Mouse (Mus musculus) heart, embryonic 12.5 days (tissue): ENCODE data around the gene Nmnat2. TPM values are rescaled to one million over a fixed set of nuclear protein-coding genes. Genes with fewer than 3 reads are reported as not detected.

Source experiments
- ATAC-seq: fragments of 200-750 bp; cut with Nextera tagmentation; 2 replicates; pipeline ENCODE4 v1.8.0; 2017; ENCODE audit warnings: moderate TSS enrichment, moderate library complexity; ENCODE audit not compliant: insufficient number of reproducible peaks, low FRiP score
- H3K27ac ChIP-seq: fragments of 300-500 bp; sonication (generic); 2 replicates; pipeline ENCODE4 v1.5.1; 2016; ENCODE audit warnings: mild to moderate bottlenecking, moderate library complexity; ENCODE audit not compliant: poor library complexity, severe bottlenecking
- H3K27me3 ChIP-seq: fragments of 300-500 bp; sonication (generic); replicated peaks from 2 replicates; pipeline ENCODE4 v1.6.1; 2016; ENCODE audit warnings: mild to moderate bottlenecking, moderate library complexity
- H3K36me3 ChIP-seq: fragments of 300-500 bp; sonication (generic); 2 replicates; pipeline ENCODE4 v1.6.1; 2016; ENCODE audit warnings: mild to moderate bottlenecking, moderate library complexity
- H3K4me1 ChIP-seq: fragments of 300-500 bp; sonication (generic); replicated peaks from 2 replicates; pipeline ENCODE4 v1.6.1; 2016; ENCODE audit warnings: mild to moderate bottlenecking
- H3K4me2 ChIP-seq: fragments of 300-500 bp; sonication (generic); 2 replicates; pipeline ENCODE4 v1.6.1; 2016; ENCODE audit warnings: mild to moderate bottlenecking, moderate library complexity
- H3K4me3 ChIP-seq: fragments of 300-500 bp; sonication (generic); 2 replicates; pipeline ENCODE4 v1.5.1; 2016; ENCODE audit warnings: mild to moderate bottlenecking
- H3K9ac ChIP-seq: fragments of 300-500 bp; sonication (generic); 2 replicates; pipeline ENCODE4 v1.6.1; 2016; ENCODE audit warnings: mild to moderate bottlenecking, moderate library complexity
- H3K9me3 ChIP-seq: fragments of 300-500 bp; sonication (generic); replicated peaks from 2 replicates; pipeline ENCODE4 v1.6.1; 2016; ENCODE audit warnings: mild to moderate bottlenecking, moderate library complexity
- WGBS: fragments of 180-500 bp; shearing (Covaris S2); methylation state at CpG from one replicate; pipeline ENCODE4 v1.1.7; 2016; 5-methylcytosine and 5-hydroxymethylcytosine counted together
- polyA plus RNA-seq: library from polyadenylated mRNA; unstranded; fragments of >200 nt; fragmentation: Nextera tagmentation; extraction: Ambion mirVana; gene quantifications from 2 replicates; pipeline ENCODE4 v1.2.1, GENCODE M21; 2016

The Nmnat2 gene
- polyA plus RNA-seq, 1 experiment from 2014 or later: 1.2 TPM

DNA sequence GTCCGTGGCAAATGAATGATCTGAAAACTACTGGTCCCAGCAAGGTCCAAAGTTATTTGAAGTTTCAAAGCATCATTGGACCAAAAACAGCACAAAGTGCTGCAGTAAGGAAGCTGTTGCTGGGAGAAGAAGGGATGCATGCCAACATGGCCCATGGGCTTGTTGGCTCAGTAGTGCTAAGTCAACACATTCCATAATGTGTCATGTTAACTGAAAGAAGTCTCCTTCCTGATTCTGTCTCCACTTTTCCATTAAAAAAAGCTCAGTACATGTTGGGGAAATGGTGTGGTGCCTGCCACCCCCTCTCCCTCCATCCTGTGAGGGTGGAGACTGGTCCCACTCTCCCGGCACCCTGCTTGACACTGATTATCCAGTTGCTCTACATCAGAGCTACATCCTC is 86.3 kb downstream of the Nmnat2 start:
- 70% methylated on average over 2 of the region's 2 CpGs for WGBS
- H3K27ac ChIP-seq: no peak overlapping the region

GRCm38 (mm10) chr1:153042318-153042717 is 87.5 kb downstream of the Nmnat2 start:
- Histone ChIP-seq H3K9ac (no peak overlapping the region), H3K36me3 (no peaks in the 10 kb centered on the region), H3K27me3 (peaks cover 12% of the 10 kb centered on the region), H3K9me3 (0 out of 2 replicates have a peak, but pooled peaks cover 6% of the 10 kb centered on the region), H3K4me2 (no peak overlapping the region), H3K4me3 (no peak overlapping the region), H3K4me1 (peaks cover 12% of the 10 kb centered on the region), H3K27ac (no peak overlapping the region)
- WGBS: 68% methylated on average over 2 of the region's 2 CpGs
- no peak for ATAC-seq

More for the DNA sequence above, 86.3 kb downstream of the Nmnat2 start:
- Histone ChIP-seq H3K4me3 (no peak overlapping the region), H3K9ac (no peak overlapping the region), H3K36me3 (no peaks in the 10 kb centered on the region), H3K9me3 (peaks cover 11% of the 10 kb centered on the region; the same call in 1 of the 2 replicates), H3K27me3 (peaks cover 12% of the 10 kb centered on the region), H3K4me2 (no peak overlapping the region), H3K4me1 (peaks cover 12% of the 10 kb centered on the region)
- no peak for ATAC-seq

DNA sequence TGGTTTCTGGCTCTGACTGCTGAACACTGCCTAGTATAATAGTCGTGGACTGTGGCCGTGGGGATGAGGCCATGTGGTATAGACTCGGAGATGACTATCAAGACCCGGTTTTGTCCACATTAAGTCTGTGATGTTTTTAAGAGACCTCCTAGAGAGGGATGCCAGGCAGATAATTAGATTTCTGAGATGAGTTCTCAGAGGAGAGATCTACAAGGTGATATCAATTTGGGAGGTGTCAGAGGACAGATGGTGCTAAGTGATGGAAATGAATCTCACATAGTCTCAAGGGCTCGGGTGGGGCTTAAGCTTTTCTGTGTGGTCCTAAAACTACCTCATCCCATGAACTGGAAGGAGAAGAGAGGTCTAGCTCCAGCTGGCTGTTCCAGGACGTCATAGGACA is 88.5 kb downstream of the Nmnat2 start:
- 44% methylated on average over 6 of the region's 6 CpGs for WGBS
- peaks cover 12% of the 10 kb centered on the region for H3K4me1 ChIP-seq
- 0 out of 2 replicates have a peak, but pooled peaks cover 4% of the 10 kb centered on the region for H3K9me3 ChIP-seq
- H3K4me2 ChIP-seq: no peak overlapping the region
- H3K27ac ChIP-seq: no peak overlapping the region
- no peaks in the 10 kb centered on the region for H3K36me3 ChIP-seq
- H3K27me3 ChIP-seq: peaks cover 12% of the 10 kb centered on the region
- no peak for ATAC-seq
- H3K9ac ChIP-seq: no peak overlapping the region
- H3K4me3 ChIP-seq: no peak overlapping the region

- Histone ChIP-seq H3K4me3 (no peak overlapping the region), H3K9me3 (no peaks in the 10 kb centered on the region), H3K36me3 (no peaks in the 10 kb centered on the region), H3K4me2 (no peak overlapping the region), H3K27ac (no peak overlapping the region), H3K4me1 (peaks cover 13% of the 10 kb centered on the region), H3K27me3 (peaks cover 12% of the 10 kb centered on the region), H3K9ac (no peak overlapping the region)
- no peak for ATAC-seq
- WGBS: 71% methylated on average over 11 of the region's 11 CpGs
Measured at GRCm38 (mm10) chr1:153045368-153045767, 90.6 kb downstream of the Nmnat2 start.

DNA sequence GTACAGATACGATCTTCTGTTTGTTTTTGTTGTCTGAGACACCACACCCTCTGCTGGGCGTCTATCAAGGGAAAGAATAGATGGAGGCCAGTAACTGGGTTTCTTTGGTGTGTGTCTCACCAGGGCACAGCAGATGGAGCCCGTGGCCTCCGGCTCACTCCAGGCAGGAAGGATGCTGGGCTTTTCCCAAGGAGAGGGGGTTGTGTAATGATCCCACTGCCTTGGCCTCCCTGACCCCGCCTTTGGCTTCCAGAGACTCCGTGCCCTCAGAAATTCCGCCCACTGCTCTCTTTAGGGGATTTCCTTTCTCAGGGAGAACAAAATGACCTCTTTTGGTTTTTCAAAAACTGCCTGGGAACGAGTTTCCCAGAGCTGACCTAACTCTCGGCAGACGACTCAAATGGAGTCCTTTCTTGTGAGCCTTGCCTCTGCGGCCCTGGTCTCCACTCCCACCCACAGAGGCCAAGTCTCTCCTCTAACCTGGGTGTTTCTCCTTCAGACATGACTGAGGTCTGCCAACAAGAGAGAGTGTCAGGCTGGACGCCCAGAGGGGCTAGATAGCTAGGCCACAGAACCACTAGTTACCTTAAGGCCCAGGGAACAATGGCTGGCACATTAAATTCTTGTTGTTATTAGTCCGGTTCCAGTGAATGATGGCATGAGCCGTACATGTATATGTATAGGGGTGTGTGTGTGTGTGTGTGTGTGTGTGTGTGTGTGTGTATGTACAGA is 93.5 kb downstream of the Nmnat2 start:
- no peak overlapping the region for H3K4me3 ChIP-seq
- peaks cover 9% of the 10 kb centered on the region for H3K4me1 ChIP-seq
- no peaks in the 10 kb centered on the region for H3K9me3 ChIP-seq
- no peak overlapping the region for H3K9ac ChIP-seq
- ATAC-seq: peak; percentile 73
- peaks cover 12% of the 10 kb centered on the region for H3K27me3 ChIP-seq
- WGBS: 32% methylated on average over 14 of the region's 14 CpGs
- no peaks in the 10 kb centered on the region for H3K36me3 ChIP-seq
- no peak overlapping the region for H3K27ac ChIP-seq
- H3K4me2 ChIP-seq: no peak overlapping the region

- no peak overlapping the region for H3K4me2 ChIP-seq
- WGBS: 35% methylated on average over 2 of the region's 2 CpGs
- peaks cover 11% of the 10 kb centered on the region for H3K4me1 ChIP-seq
- no peak; the same call in 1 of the 2 replicates for ATAC-seq
- no peaks in the 10 kb centered on the region for H3K36me3 ChIP-seq
- H3K9me3 ChIP-seq: no peaks in the 10 kb centered on the region
- peaks cover 12% of the 10 kb centered on the region for H3K27me3 ChIP-seq
- H3K27ac ChIP-seq: no peak overlapping the region
- no peak overlapping the region for H3K9ac ChIP-seq
- H3K4me3 ChIP-seq: no peak overlapping the region
Measured at GRCm38 (mm10) chr1:153049451-153049850, 94.7 kb downstream of the Nmnat2 start.

GRCm38 (mm10) chr1:153051474-153051873 is 96.7 kb downstream of the Nmnat2 start:
- Histone ChIP-seq H3K4me2 (no peak overlapping the region), H3K9me3 (no peaks in the 10 kb centered on the region), H3K36me3 (no peaks in the 10 kb centered on the region), H3K27ac (no peak overlapping the region), H3K9ac (no peak overlapping the region), H3K27me3 (no peaks in the 10 kb centered on the region), H3K4me3 (no peak overlapping the region), H3K4me1 (peaks cover 14% of the 10 kb centered on the region)
- WGBS: 81% methylated on average over 5 of the region's 5 CpGs
- ATAC-seq: no peak

DNA sequence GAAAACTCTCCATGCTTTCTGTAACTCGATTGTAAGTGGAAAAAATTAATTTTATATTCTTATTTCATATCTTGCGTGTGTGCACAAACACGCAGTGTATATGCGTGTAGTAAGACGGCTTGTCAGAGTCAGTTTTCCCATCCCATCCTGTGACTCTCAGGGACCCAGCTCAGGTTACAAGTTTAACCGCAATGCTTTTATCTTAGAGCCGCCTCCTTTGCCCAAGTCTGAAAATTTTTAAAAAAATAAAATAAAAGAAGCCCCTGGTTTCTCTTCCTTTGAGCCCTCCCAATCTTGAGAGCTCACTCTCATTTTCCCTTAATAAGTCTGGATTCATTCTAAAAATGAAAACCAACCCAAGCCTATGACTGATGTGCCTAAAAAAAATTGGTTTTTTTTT is 98.8 kb downstream of the Nmnat2 start:
- H3K36me3 ChIP-seq: no peaks in the 10 kb centered on the region
- H3K4me1 ChIP-seq: peaks cover 14% of the 10 kb centered on the region
- H3K9me3 ChIP-seq: no peaks in the 10 kb centered on the region
- no peak overlapping the region for H3K27ac ChIP-seq
- no peaks in the 10 kb centered on the region for H3K27me3 ChIP-seq
- no peak overlapping the region for H3K9ac ChIP-seq
- no peak overlapping the region for H3K4me2 ChIP-seq
- H3K4me3 ChIP-seq: no peak overlapping the region
- ATAC-seq: no peak
- WGBS: 30% methylated on average over 7 of the region's 7 CpGs

GRCm38 (mm10) chr1:153054112-153054821 is 99.5 kb downstream of the Nmnat2 start:
- H3K4me2 ChIP-seq: no peak overlapping the region
- H3K9ac ChIP-seq: no peak overlapping the region
- H3K9me3 ChIP-seq: no peaks in the 10 kb centered on the region
- no peaks in the 10 kb centered on the region for H3K27me3 ChIP-seq
- peaks cover 14% of the 10 kb centered on the region for H3K4me1 ChIP-seq
- WGBS: 37% methylated on average over 11 of the region's 11 CpGs
- ATAC-seq: no peak
- no peak overlapping the region for H3K4me3 ChIP-seq
- H3K36me3 ChIP-seq: no peaks in the 10 kb centered on the region
- H3K27ac ChIP-seq: no peak overlapping the region

- Histone ChIP-seq H3K4me1 (peaks cover 5% of the 10 kb centered on the region; the same call in 1 of the 2 replicates), H3K4me2 (no peak overlapping the region), H3K27ac (no peak overlapping the region), H3K27me3 (no peaks in the 10 kb centered on the region), H3K9me3 (no peaks in the 10 kb centered on the region), H3K36me3 (no peaks in the 10 kb centered on the region), H3K4me3 (no peak overlapping the region), H3K9ac (no peak overlapping the region)
- WGBS: 72% methylated on average over 7 of the region's 7 CpGs
- no peak for ATAC-seq
Measured at GRCm38 (mm10) chr1:153058290-153058689, 103.5 kb downstream of the Nmnat2 start.

GRCm38 (mm10) chr1:153059626-153060025 is 104.8 kb downstream of the Nmnat2 start:
- Histone ChIP-seq H3K36me3 (no peaks in the 10 kb centered on the region), H3K4me3 (no peak overlapping the region), H3K4me2 (no peak overlapping the region), H3K9me3 (no peaks in the 10 kb centered on the region), H3K27me3 (no peaks in the 10 kb centered on the region), H3K27ac (no peak overlapping the region), H3K4me1 (peaks cover 2% of the 10 kb centered on the region; the same call in 1 of the 2 replicates), H3K9ac (no peak overlapping the region)
- 86% methylated on average over 9 of the region's 9 CpGs for WGBS
- ATAC-seq: no peak
